Mouse (Mus musculus) retina, postnatal 7 days (tissue): ENCODE data around the gene Usp3.

Experiments
- DNase-seq: peaks from one replicate; pipeline ENCODE4 v3.0.0-alpha.2; 2012; ENCODE audit warnings: low read depth, low spot score

The Usp3 gene

DNA sequence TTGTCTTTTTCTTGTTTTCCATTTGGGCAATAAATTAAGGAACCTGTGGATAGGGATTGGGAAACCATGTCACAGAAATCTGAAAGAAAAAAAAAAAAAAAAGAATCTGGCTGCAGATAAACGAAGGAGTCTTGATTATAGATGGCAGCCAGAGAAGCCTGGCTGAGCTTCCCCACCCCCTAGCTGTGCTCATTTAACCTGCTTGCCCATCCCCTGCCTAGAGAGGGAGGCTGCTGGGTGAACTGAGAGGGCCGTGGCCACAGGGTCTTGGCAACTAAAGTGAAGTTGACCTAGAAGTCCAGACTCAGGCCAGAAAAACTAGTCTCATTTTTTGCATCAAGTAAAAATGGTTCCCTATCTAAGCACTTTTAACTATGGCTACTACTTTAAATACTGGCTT, 82.0 kb downstream of the Usp3 start:
- no peak for DNase-seq

DNA sequence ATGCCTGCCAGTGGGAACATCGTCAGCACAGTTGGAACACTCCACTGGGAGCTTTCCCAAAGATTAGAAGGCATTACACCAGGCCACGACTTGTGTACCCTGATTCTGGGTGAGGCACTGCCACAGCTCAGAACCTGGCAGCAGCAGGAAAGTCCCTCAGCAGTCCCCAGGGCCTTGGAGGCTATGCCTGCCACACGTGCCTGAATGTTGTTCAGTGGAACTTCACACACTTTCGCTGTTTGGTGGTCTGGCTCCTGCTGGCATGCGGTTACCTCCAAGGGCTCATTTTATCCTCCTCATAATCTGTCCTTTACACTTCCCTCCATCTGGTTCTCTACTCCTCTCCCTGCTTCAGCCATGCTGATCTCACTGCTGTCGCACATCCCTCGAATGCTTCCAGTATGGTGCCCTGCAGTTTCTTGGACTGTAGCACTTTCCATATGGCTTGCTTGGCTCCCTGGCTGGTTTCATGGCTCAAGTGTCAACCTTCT, 82.5 kb downstream of the Usp3 start:
- DNase-seq, result no peak

DNA sequence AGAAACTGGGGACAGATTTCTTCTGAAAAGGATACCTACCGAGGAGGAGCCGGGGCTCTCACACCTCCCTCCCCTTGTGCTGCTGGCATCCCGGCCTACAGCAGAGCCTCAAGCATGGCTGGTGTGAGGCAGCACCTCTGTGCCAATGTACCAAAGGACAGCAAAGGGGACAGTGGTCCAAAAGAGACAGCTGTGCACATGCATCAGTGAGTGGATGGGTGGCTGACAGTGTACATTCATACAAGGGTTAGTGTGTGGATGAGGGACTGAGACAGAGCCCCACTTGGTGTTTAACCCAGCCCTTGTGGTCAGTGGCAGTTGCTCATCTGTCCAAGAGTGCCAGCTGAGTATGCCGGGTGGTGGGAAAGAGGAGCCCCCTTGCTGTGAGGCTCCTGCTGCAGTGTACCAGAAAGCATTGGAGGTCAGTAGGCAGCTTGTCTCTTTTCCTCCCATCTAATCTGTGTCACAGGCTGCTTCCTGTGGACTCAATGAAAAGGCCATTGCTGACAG, 84.0 kb downstream of the Usp3 start:
- no peak for DNase-seq

DNA sequence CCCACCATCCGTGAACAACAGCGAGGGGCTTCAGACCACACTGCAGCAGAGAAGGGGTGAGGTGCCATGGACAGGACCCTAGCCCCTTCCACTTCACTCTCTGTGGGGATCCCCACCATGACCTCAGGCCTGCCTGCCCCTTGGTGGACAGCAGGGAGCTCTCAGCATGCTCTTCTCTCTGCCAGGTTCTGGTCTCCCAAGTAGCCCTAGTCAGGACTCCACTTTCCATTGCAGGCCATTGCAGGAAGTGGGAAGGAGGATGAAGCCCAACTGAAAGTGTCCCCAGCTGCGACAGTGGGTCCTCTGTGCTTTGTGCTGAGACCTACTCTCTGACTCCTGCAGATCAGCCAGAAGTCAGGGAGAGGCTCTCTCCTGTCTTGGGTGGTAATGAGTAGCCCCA, 85.3 kb downstream of the Usp3 start:
- no peak for DNase-seq

DNA sequence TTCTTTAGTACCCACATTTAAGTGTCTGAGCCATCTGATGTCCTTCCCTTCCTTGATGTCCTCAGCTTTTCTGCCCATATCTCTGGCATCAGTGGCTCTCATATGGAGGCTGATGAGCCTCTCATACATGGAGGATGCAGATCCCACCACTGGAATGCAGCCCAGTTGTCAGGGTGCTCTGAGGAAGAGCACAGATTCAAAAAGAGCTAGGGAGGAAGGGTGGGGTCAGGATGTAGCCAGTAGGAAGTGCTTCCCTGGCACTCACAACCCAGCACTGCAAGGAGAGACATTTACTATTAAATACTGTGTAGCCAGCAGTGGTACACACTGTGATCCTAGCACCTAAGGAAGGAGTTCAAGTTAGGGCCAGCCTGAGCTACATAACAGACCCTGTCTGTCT, 86.5 kb downstream of the Usp3 start:
- DNase-seq, result no peak

DNA sequence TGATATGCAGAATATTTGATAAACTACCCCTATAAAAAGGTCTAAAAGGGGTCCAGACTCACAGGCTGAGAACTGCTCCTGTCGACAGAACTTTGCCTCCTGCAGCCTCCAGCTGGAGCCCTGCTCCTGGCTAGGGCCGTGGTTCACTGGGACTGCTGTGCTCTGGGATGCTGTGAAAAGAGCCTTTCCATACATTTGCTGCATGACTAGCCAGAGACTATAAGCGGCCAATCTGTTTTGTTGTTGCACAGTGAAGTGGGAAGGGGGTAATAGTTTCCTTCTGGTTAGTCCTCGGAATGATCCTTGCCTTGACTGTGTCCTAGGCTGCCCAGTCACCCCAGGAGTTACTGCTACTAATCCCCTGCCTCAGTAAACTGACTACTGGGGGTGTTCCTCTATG, 86.9 kb downstream of the Usp3 start:
- no peak for DNase-seq

DNA sequence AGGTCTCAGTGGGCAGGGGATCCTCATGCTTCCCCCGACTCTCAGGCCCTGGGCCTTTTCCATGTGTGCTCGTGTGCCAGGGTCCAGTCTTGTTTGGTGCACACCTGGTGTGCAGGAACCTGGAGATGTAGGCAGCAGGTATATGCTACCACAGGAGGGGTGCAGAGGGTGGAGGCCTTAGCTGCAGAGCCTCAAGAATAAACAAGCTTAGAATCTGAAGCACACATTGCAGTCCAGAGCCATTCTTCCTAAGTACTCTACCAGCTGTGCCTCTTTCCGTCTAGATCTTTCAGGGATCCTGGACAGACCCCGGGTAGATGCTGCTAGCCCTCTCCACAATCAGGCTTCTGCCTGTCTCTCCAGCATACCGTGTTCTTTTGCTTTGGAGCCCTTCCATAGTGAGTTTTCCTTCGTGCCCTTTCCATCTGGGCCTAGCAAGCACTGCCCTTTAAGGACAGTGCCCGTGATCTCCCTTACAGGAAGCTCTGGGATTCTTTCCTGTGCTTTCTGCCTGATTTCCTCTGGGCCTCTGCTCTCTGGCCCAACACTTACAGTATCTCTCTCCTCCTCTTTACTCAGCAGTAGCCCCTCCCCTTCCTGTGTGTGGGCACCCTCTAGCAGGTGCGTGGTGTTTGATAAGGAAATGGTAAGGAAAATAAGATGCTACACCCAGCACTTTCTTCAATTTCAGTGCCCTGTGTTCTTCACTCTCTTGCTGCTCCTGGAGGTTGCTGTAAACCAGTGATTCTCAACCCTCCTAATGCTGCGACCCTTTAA, 87.6 kb downstream of the Usp3 start:
- DNase-seq, result no peak

DNA sequence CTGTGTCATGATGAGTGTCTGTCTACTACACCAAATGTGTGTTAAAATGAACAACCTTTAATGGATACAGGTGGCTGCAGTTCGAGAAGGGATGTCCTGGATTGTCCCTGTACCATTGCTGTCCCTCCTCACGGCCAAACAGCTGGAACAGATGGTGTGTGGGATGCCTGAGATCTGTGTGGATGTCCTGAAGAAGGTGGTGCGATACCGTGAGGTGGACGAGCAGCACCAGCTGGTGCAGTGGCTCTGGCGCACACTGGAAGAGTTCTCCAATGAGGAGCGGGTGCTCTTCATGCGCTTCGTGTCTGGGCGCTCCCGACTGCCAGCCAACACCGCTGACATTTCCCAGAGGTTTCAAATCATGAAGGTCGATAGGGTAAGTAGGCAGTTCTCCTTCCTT, 88.4 kb downstream of the Usp3 start:
- DNase-seq, result no peak

DNA sequence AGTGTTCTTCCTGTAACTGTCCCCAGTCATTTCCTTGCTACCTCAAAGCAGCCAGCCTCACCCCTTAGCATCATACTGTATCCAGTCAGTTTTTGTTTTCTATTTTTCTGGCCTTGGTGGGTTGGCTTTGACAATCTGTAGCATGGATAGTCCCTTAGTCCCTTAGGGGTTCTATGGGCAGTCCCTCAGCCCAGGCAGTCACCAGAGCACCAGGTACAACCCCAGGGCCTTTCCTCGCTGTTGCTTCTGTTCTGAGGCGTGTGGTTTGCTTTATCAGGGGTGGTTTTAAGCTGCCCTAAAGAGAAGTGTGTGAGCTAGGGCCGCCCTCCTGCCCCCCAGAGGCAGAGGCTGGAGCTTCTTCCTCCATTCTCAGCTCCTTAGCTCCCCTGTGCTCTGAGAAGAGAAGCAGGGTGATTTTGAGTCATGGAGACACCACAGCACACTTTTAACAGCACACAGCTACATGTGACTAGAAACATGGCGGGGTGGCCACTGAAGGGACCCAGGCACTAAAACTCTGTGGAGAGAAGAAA, 89.0 kb downstream of the Usp3 start:
- no peak for DNase-seq

DNA sequence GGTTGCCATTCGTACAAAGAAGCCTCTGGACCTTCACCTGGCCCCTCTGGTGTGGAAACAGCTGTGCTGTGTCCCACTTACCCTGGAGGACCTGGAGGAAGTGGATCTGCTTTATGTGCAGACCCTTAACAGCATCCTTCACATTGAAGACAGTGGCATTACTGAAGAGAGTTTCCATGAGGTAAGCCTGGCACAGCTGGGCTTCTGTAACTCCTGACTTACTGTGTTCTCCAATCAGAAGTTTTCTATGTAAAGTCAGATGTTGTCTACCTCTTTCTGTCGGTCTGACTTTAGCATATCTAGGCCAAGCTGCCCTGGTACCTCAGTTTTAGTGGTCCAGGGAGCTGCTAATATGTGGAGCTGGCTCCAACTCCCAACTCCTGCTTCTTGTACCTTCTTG, 91.7 kb downstream of the Usp3 start:
- no peak for DNase-seq

DNA sequence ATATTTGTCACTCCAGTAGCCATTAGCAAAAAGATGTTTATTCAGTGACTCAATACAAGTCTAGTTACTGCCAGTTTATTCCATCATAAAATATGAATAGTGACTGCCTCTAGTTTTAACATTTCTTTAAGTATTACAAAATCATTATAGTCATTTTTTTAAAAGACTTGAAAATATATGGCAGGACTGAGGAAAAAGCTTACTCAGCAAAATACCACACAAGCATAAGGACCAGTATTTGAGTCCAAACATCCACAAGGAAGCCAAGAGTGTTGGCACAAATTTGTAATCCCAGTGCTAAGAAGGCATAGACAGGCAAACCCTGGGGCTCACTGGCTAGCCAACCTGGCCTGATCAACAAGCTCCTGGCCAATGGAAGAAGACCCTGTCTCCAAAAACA, 99.0 kb downstream of the Usp3 start:
- DNase-seq, result no peak

DNA sequence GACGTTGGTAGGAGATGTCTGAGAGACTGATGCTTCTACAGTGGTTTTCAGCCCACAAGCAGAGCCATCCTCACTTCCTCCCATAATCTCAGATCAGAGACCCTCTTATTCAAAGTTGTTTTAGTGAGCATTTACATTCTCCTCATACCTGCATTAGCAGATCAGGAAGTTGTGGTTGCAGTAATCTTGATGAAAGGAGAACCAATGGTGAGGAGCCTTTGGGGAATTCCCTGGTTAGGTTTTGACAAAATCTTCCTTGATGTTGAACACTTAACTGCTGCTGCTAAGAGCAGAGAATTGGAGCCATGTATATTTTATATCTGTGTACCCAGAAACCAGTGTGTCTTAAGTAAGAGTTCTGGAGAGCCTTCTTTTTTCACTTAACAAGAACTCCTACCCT, 100.6 kb downstream of the Usp3 start:
- DNase-seq, result no peak

DNA sequence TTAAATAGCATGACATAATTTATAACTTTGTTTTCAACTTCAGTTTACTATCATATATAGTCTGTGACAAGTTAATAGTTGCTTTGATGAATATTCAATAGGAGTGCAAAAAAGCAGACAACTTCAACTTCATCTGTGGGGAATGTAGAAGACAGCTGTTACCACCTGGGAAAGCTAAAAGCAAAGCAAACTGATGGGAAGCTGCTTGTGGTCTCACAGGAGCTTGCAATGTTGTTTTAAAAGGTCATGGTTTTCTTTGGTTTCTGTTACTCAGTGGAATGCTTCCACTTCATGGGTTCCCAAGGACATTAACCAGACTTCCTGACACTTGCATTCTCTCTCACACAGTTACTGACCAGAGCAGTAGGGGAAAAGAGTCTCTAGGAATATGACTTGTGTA, 104.2 kb downstream of the Usp3 start:
- no peak for DNase-seq

DNA sequence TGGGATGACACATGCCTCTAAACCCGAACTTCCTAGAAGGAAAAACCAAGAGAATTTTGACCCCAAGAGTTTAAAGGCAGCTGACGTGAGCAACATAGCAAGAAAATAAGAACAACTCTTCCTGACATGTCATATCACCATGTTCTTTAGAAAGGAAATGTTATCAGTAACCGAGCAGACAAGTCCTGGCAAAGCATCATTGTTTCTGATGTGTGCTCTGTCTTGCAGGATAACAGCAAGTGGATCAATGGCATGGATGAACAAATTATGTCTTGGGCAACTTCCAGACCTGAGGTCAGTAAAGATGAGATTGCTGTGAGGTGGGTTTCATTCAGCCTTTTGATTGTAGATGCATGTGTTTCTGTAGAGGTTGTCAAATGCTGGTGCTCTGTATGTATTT, 109.5 kb downstream of the Usp3 start:
- no peak for DNase-seq

DNA sequence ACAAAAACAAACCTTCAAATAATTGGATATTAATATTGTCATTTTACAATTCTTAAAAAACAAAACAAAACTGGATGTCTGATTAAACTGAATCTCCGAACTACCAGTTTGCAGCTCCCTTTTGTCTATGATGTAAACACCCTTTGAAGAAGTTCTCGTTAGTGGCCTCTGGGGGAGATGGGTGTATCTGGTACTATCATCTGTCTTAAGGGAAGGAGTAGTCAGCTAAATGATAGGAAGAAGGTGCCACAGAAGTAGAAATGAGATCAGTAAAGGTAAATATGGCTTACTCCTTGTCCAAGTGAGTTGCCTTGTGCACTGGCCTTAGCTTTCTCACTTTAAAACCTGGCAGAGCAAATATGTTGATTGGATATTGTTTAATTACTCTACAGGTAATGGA, 115.2 kb downstream of the Usp3 start:
- DNase-seq, result no peak

DNA sequence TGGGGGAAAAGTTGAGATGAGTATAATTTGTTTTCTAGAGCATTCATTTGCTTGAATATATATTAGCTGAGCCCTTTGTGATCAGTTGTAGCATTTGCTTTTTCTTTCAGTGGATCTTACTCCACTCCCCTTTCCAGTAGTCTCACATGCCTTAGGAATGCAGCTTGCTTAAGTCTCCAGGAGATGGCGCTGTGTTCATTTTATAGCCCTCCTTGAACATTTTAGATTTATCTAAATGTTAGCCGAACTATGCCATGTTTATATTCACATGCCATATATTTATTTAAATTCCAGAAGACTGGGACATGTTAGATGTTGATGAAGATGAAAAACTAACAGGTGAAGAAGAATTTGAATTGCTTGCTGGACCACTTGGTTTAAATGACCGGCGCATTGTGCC, 127.9 kb downstream of the Usp3 start:
- peak; percentile 34 for DNase-seq
